Mouse (Mus musculus) hindbrain, postnatal 0 days (tissue): ENCODE measurements around the gene Mocs1. TPM values are rescaled to one million over a fixed set of nuclear protein-coding genes. Genes with fewer than 3 reads are reported as not detected.

Experiments used
- ATAC-seq: fragments of 200-750 bp; cut with Nextera tagmentation; 2 replicates; pipeline ENCODE4 v1.8.0; 2017; ENCODE audit warnings: mild to moderate bottlenecking, moderate TSS enrichment, moderate library complexity
- DNase-seq: peaks from one replicate; pipeline ENCODE4 v3.0.0-alpha.2; 2015; ENCODE audit warnings: low spot score
- H3K27ac ChIP-seq: fragments of 300-500 bp; sonication (generic); 2 replicates; pipeline ENCODE4 v1.5.1; 2014; ENCODE audit warnings: mild to moderate bottlenecking
- H3K27me3 ChIP-seq: fragments of 300-500 bp; sonication (generic); 2 replicates; pipeline ENCODE4 v1.6.1; 2014; ENCODE audit warnings: low read length, mixed read lengths; ENCODE audit not compliant: insufficient read depth
- H3K36me3 ChIP-seq: fragments of 300-500 bp; sonication (generic); 2 replicates; pipeline ENCODE4 v1.6.1; 2014; ENCODE audit warnings: low read length, mixed read lengths; ENCODE audit not compliant: insufficient read depth
- H3K4me1 ChIP-seq: fragments of 300-500 bp; sonication (generic); 2 replicates; pipeline ENCODE4 v1.6.1; 2014; ENCODE audit warnings: antibody characterized with exemption, low read length, mixed read lengths; ENCODE audit not compliant: insufficient read depth
- H3K4me2 ChIP-seq: fragments of 300-500 bp; sonication (generic); 2 replicates; pipeline ENCODE4 v1.6.1; 2014; ENCODE audit warnings: low read depth, mild to moderate bottlenecking, low read length, moderate library complexity, mixed read lengths
- H3K4me3 ChIP-seq: fragments of 300-500 bp; sonication (generic); 2 replicates; pipeline ENCODE4 v1.5.1; 2014; ENCODE audit warnings: low read length
- H3K9ac ChIP-seq: fragments of 300-500 bp; sonication (generic); replicated peaks from 2 replicates; pipeline ENCODE4 v1.6.1; 2014; ENCODE audit warnings: mild to moderate bottlenecking, low read length, moderate library complexity, mixed read lengths
- H3K9me3 ChIP-seq: fragments of 300-500 bp; sonication (generic); 2 replicates; pipeline ENCODE4 v1.6.1; 2016; ENCODE audit warnings: low read length, mixed read lengths
- CTCF ChIP-seq: IDR thresholded peaks from 2 replicates; pipeline ENCODE4 v1.5.1; 2016; ENCODE audit warnings: antibody characterized with exemption, control low read depth, low read depth
- WGBS: fragments of 180-500 bp; shearing (Covaris S2); extraction: QIAGEN DNeasy Blood & Tissue Kit; methylation state at CpG from one replicate; pipeline ENCODE4 v1.1.7; 2014; 5-methylcytosine and 5-hydroxymethylcytosine counted together
- polyA plus RNA-seq: library from polyadenylated mRNA; unstranded; fragments of >200 nt; fragmentation: Nextera tagmentation; extraction: Ambion mirVana; gene quantifications from 2 replicates; pipeline ENCODE4 v1.2.1, GENCODE M21; 2015
- total RNA-seq: library from RNA; depleted of rRNA; stranded (reverse); fragments of >200 nt; gene quantifications from 2 replicates; pipeline ENCODE4 v1.2.3, GENCODE M21; 2014; rRNA removed

Mocs1 gene
- total and polyA plus RNA-seq, 2 experiments from 2014 or later = 4.7 to 13.6 TPM

GRCm38 (mm10) chr17:49499635-49500034 is 71.5 kb downstream of the Mocs1 start:
- ATAC-seq = peak; percentile 79
- no peaks in the 10 kb centered on the region for H3K27me3 ChIP-seq
- no peaks in the 10 kb centered on the region for H3K36me3 ChIP-seq
- no peak overlapping the region for H3K4me2 ChIP-seq
- no peak for TF ChIP-seq CTCF
- no peak overlapping the region for H3K9ac ChIP-seq
- DNase-seq = peak; percentile 47
- H3K4me1 ChIP-seq = no peaks in the 10 kb centered on the region
- H3K9me3 ChIP-seq = no peaks in the 10 kb centered on the region
- no peak overlapping the region for H3K4me3 ChIP-seq
- 68% methylated on average over 2 of the region's 2 CpGs for WGBS
- H3K27ac ChIP-seq = no peak overlapping the region

DNA sequence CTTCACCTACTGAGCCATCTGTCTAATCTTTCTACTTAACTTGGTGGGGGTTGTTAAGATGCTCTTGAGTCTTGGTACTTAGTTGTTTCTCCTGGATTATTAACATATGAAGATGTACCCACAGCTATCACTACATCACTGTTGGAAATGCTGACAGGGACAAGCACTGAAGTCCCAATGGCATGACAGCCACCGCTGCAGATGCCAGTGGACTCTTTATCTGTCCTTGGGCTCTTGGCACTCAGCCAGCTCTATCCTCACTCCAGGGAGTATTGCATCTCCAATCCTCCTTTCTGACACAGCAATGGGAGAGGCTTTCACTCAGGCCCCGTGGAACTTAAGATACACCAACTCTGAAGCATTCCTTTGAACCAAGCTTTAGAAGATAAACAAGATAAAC is 72.1 kb downstream of the Mocs1 start:
- no peak overlapping the region for H3K4me3 ChIP-seq
- TF ChIP-seq CTCF = no peak
- DNase-seq = no peak
- ATAC-seq = no peak
- H3K9me3 ChIP-seq = no peaks in the 10 kb centered on the region
- no peak overlapping the region for H3K9ac ChIP-seq
- H3K4me2 ChIP-seq = no peak overlapping the region
- H3K27me3 ChIP-seq = no peaks in the 10 kb centered on the region
- WGBS = 30% methylated on average over 2 of the region's 2 CpGs
- H3K4me1 ChIP-seq = no peaks in the 10 kb centered on the region
- no peak overlapping the region for H3K27ac ChIP-seq
- no peaks in the 10 kb centered on the region for H3K36me3 ChIP-seq

DNA sequence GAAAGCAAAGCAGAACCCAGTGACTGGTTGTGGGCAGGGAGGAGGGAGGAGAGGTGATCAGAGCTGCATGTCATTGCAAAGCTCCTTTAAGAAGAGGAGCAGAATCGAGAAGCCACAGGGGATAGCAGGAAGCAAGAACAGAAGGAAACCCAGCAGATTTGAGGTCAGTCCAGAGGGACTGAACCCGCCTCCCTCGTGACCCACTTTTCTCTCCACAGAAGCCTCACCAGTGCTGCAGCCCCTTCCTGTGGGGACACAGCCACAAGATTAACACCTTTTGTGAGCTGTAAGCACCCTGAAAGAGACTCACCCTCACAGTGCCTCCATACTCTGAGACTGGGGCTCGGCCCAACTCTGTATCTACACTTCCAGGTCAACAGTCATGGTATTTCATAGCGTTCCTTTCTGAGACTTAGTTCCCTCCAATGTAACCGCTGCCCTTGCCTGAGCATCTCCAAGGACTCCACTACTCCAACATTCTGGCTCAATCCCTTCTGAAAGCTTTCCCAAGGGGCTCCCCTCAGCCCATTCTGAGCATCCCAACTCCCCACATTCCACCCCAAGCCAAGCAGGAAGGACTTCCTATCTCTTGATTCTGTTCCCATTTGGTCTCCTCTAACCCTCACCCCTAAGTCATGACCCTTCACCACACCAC is 75.2 kb downstream of the Mocs1 start:
- Histone ChIP-seq H3K36me3 (no peaks in the 10 kb centered on the region), H3K27me3 (no peaks in the 10 kb centered on the region), H3K4me1 (no peaks in the 10 kb centered on the region), H3K4me2 (no peak overlapping the region), H3K9me3 (no peaks in the 10 kb centered on the region), H3K27ac (no peak overlapping the region), H3K9ac (no peak overlapping the region), H3K4me3 (no peak overlapping the region)
- ATAC-seq (no peak), DNase-seq (no peak)
- TF ChIP-seq CTCF = no peak
- 74% methylated on average over 6 of the region's 6 CpGs for WGBS

Other genes starting within 250 kb of the Mocs1 start
- 12.9 and 24.5 TPM in 2 replicates for gene Daam2, start 136.0 kb downstream of the Mocs1 start, total RNA-seq
- gene Daam2, start 136.0 kb downstream of the Mocs1 start, polyA plus RNA-seq = 2.2 and 3.2 TPM in 2 replicates
- 1.8 and 2.6 TPM in 2 replicates for gene Kif6, start 186.8 kb downstream of the Mocs1 start, total RNA-seq
- gene Kif6, start 186.8 kb downstream of the Mocs1 start, polyA plus RNA-seq = 1.5 and 2.2 TPM in 2 replicates